26 mouse cellular contexts compared by ENCODE assay signal in genomic region chr1:192307055-192307454, GRCm38 (mm10).
"Had no signal": no experiment of that assay in that cellular context is flagged by ENCODE, and none has a peak within 500 bp of the region (broad histone marks: within the 10 kb centered on the region; RNA-seq: fewer than 3 reads in every experiment).

No protein-coding gene starts in this region.

- DNase-seq: gastrocnemius, adult 2 months; gastrocnemius, postnatal 10 days; gastrocnemius, postnatal 25 days; heart, adult 2 months; heart, postnatal 10 days; heart, postnatal 4 days; kidney, adult 11 months; kidney, adult 2 months; kidney, adult 9 months; kidney, postnatal 14 days; kidney, postnatal 36 days; liver; liver, embryonic 13.5 days had no signal

- H3K4me1 ChIP-seq: kidney, embryonic 15.5 days; limb, embryonic 12.5 days; liver, embryonic 15.5 days had no signal

- H3K4me2 ChIP-seq: heart, embryonic 12.5 days; hindbrain, embryonic 12.5 days; hindbrain, embryonic 15.5 days; kidney, embryonic 15.5 days; limb, embryonic 12.5 days; liver, embryonic 11.5 days; liver, embryonic 13.5 days; liver, embryonic 15.5 days had no signal

- H3K4me3 ChIP-seq: gastrocnemius, adult 2 months; heart, adult 2 months; heart, embryonic 12.5 days; hindbrain, embryonic 10.5 days; hindbrain, embryonic 12.5 days; hindbrain, embryonic 15.5 days; kidney, embryonic 15.5 days; left cerebral cortex, adult 2 months; limb, embryonic 10.5 days; limb, embryonic 12.5 days; liver, embryonic 13.5 days; liver, embryonic 15.5 days had no signal

- H3K27ac ChIP-seq: gastrocnemius, adult 2 months; heart, adult 2 months; hindbrain, embryonic 10.5 days; hindbrain, embryonic 12.5 days; hindbrain, embryonic 15.5 days; hindbrain, postnatal 0 days; kidney, embryonic 15.5 days; kidney, postnatal 0 days; left cerebral cortex, adult 2 months; limb, embryonic 10.5 days; limb, embryonic 12.5 days; liver, embryonic 13.5 days; liver, embryonic 15.5 days had no signal

- H3K27me3 ChIP-seq: heart, embryonic 12.5 days; hindbrain, embryonic 12.5 days; hindbrain, embryonic 15.5 days; kidney, embryonic 15.5 days; limb, embryonic 12.5 days; liver, embryonic 13.5 days; liver, embryonic 15.5 days had no signal

- H3K9ac ChIP-seq: heart, embryonic 12.5 days; hindbrain, embryonic 12.5 days; hindbrain, embryonic 15.5 days; kidney, embryonic 15.5 days; limb, embryonic 12.5 days; liver, embryonic 13.5 days; liver, embryonic 15.5 days had no signal

- ATAC-seq: hindbrain, postnatal 0 days; intestine, embryonic 16.5 days had no signal

- H3K36me3 ChIP-seq: heart, embryonic 12.5 days; hindbrain, embryonic 10.5 days; hindbrain, embryonic 12.5 days; hindbrain, embryonic 15.5 days; kidney, embryonic 15.5 days; limb, embryonic 10.5 days; limb, embryonic 12.5 days; liver, embryonic 13.5 days; liver, embryonic 15.5 days had no signal

- H3K9me3 ChIP-seq: hindbrain, embryonic 10.5 days; hindbrain, embryonic 15.5 days; kidney, embryonic 15.5 days; limb, embryonic 10.5 days; liver, embryonic 13.5 days; liver, embryonic 15.5 days had no signal
